Mouse (Mus musculus) heart, postnatal 0 days (tissue): Measurements from ENCODE around the gene Kctd6. TPM values are rescaled to one million over a fixed set of nuclear protein-coding genes. Genes with fewer than 3 reads are reported as not detected.

Experiments
- ATAC-seq: fragments of 200-750 bp; cut with Nextera tagmentation; 2 replicates; pipeline ENCODE4 v1.8.0; 2017; ENCODE audit warnings: low read depth, moderate number of reproducible peaks, moderate library complexity; ENCODE audit not compliant: insufficient read depth
- DNase-seq: peaks from one replicate; pipeline ENCODE4 v3.0.0-alpha.2; 2016; ENCODE audit warnings: low spot score
- H3K27ac ChIP-seq: fragments of 300-500 bp; sonication (generic); 2 replicates; pipeline ENCODE4 v1.5.1; 2014; ENCODE audit warnings: low read depth, mild to moderate bottlenecking
- H3K27me3 ChIP-seq: fragments of 300-500 bp; sonication (generic); 2 replicates; pipeline ENCODE4 v1.6.1; 2014; ENCODE audit warnings: low read length, mixed read lengths; ENCODE audit not compliant: control insufficient read depth, insufficient read depth
- H3K36me3 ChIP-seq: fragments of 300-500 bp; sonication (generic); replicated peaks from 2 replicates; pipeline ENCODE4 v1.6.1; 2014; ENCODE audit warnings: low read length, mixed read lengths; ENCODE audit not compliant: control insufficient read depth, insufficient read depth
- H3K4me1 ChIP-seq: fragments of 300-500 bp; sonication (generic); 2 replicates; pipeline ENCODE4 v1.6.1; 2014; ENCODE audit warnings: antibody characterized with exemption; ENCODE audit not compliant: control insufficient read depth, insufficient read depth
- H3K4me2 ChIP-seq: fragments of 300-500 bp; sonication (generic); 2 replicates; pipeline ENCODE4 v1.6.1; 2014; ENCODE audit warnings: low read depth, mild to moderate bottlenecking, low read length, moderate library complexity
- H3K4me3 ChIP-seq: fragments of 300-500 bp; sonication (generic); 2 replicates; pipeline ENCODE4 v1.5.1; 2014; ENCODE audit warnings: low read depth, low read length
- H3K9ac ChIP-seq: fragments of 300-500 bp; sonication (generic); replicated peaks from 2 replicates; pipeline ENCODE4 v1.6.1; 2014; ENCODE audit warnings: low read depth, low read length, mixed read lengths
- H3K9me3 ChIP-seq: fragments of 300-500 bp; sonication (generic); replicated peaks from 2 replicates; pipeline ENCODE4 v1.6.1; 2016; ENCODE audit warnings: low read length; ENCODE audit not compliant: control insufficient read depth
- CTCF ChIP-seq: IDR thresholded peaks from 2 replicates; pipeline ENCODE4 v1.5.1; 2016; ENCODE audit warnings: antibody characterized with exemption, control low read depth, low read depth
- EP300 ChIP-seq: IDR thresholded peaks from 2 replicates; pipeline ENCODE4 v1.6.1; 2016; ENCODE audit warnings: antibody characterized with exemption, low read depth
- WGBS: fragments of 180-500 bp; shearing (Covaris S2); extraction: QIAGEN DNeasy Blood & Tissue Kit; methylation state at CpG from one replicate; pipeline ENCODE4 v1.1.7; 2014; 5-methylcytosine and 5-hydroxymethylcytosine counted together
- polyA plus RNA-seq: library from polyadenylated mRNA; unstranded; fragments of >200 nt; fragmentation: Nextera tagmentation; extraction: Ambion mirVana; gene quantifications from 2 replicates; pipeline ENCODE4 v1.2.1, GENCODE M21; 2015
- total RNA-seq: library from RNA; depleted of rRNA; stranded (reverse); fragments of >200 nt; gene quantifications from 2 replicates; pipeline ENCODE4 v1.2.3, GENCODE M21; 2014; ENCODE audit warnings: low replicate concordance

Gene Kctd6
- total and polyA plus RNA-seq, 2 experiments from 2014 or later: 7.9 to 12.6 TPM

GRCm38 (mm10) chr14:8224805-8225204, 10.9 kb downstream of the Kctd6 start:
- no peaks in the 10 kb centered on the region for H3K27me3 ChIP-seq
- 72% methylated on average over 2 of the region's 2 CpGs for WGBS
- no peak for ATAC-seq

GRCm38 (mm10) chr14:8229367-8230019, 15.6 kb downstream of the Kctd6 start:
- Histone ChIP-seq H3K27me3 (no peaks in the 10 kb centered on the region), H3K36me3 (0 out of 2 replicates have a peak, but pooled peaks cover 1% of the 10 kb centered on the region), H3K27ac (no peak overlapping the region), H3K9me3 (no peaks in the 10 kb centered on the region), H3K9ac (no peak overlapping the region), H3K4me1 (no peaks in the 10 kb centered on the region; the same call in 1 of the 2 replicates), H3K4me3 (no peak overlapping the region), H3K4me2 (no peak overlapping the region)
- no peak for DNase-seq
- WGBS: 54% methylated on average over 9 of the region's 9 CpGs
- TF ChIP-seq CTCF: no peak
- no peak for TF ChIP-seq EP300
- peak; percentile 30; the same call in 1 of the 2 replicates for ATAC-seq

More at GRCm38 (mm10) chr14:8224805-8225204, 10.9 kb downstream of the Kctd6 start:
- no peak for DNase-seq
- no peak overlapping the region for H3K4me2 ChIP-seq
- H3K27ac ChIP-seq: no peak overlapping the region
- H3K9ac ChIP-seq: no peak overlapping the region
- H3K4me1 ChIP-seq: no peaks in the 10 kb centered on the region; the same call in 1 of the 2 replicates
- TF ChIP-seq EP300 (no peak), CTCF (no peak)
- H3K9me3 ChIP-seq: no peaks in the 10 kb centered on the region
- H3K36me3 ChIP-seq: peaks cover 38% of the 10 kb centered on the region
- H3K4me3 ChIP-seq: no peak overlapping the region

- WGBS: 68% methylated on average over 6 of the region's 6 CpGs
- TF ChIP-seq CTCF (no peak), EP300 (no peak)
- Histone ChIP-seq H3K4me2 (no peak overlapping the region), H3K36me3 (no peaks in the 10 kb centered on the region), H3K27ac (no peak overlapping the region), H3K9ac (no peak overlapping the region), H3K4me3 (no peak overlapping the region), H3K4me1 (no peaks in the 10 kb centered on the region; the same call in 1 of the 2 replicates), H3K27me3 (no peaks in the 10 kb centered on the region), H3K9me3 (no peaks in the 10 kb centered on the region)
- DNase-seq (no peak), ATAC-seq (no peak)
Observed at GRCm38 (mm10) chr14:8232155-8232910, 18.4 kb downstream of the Kctd6 start.

GRCm38 (mm10) chr14:8233252-8233651, 19.3 kb downstream of the Kctd6 start:
- H3K36me3 ChIP-seq: no peaks in the 10 kb centered on the region
- H3K4me3 ChIP-seq: no peak overlapping the region
- DNase-seq: no peak
- H3K9me3 ChIP-seq: no peaks in the 10 kb centered on the region
- no peak overlapping the region for H3K9ac ChIP-seq
- no peaks in the 10 kb centered on the region for H3K27me3 ChIP-seq
- ATAC-seq: no peak
- no peak for TF ChIP-seq CTCF
- TF ChIP-seq EP300: no peak
- no peaks in the 10 kb centered on the region; the same call in 1 of the 2 replicates for H3K4me1 ChIP-seq
- 5% methylated on average over 1 of the region's 1 CpGs for WGBS
- H3K27ac ChIP-seq: no peak overlapping the region
- H3K4me2 ChIP-seq: no peak overlapping the region

GRCm38 (mm10) chr14:8241816-8242215, 27.9 kb downstream of the Kctd6 start:
- ATAC-seq: no peak
- Histone ChIP-seq H3K27ac (no peak overlapping the region), H3K27me3 (no peaks in the 10 kb centered on the region), H3K9ac (no peak overlapping the region), H3K4me1 (no peaks in the 10 kb centered on the region), H3K9me3 (no peaks in the 10 kb centered on the region), H3K36me3 (no peaks in the 10 kb centered on the region), H3K4me2 (no peak overlapping the region), H3K4me3 (no peak overlapping the region)
- no peak for DNase-seq
- TF ChIP-seq CTCF: no peak
- no peak for TF ChIP-seq EP300
